Mouse (Mus musculus): ENCODE results near the gene Nr5a1. TPM values are rescaled to one million over a fixed set of nuclear protein-coding genes. Genes with fewer than 3 reads are reported as not detected.

Gene Nr5a1
- total RNA-seq, 1 experiment = 0.13 TPM

GRCm38 (mm10) chr2:38652565-38653292, 61.6 kb downstream of the Nr5a1 start:
- in situ Hi-C loops (cut with MboI; ENCODE audit: low sequenced_read_pairs in 2 of 2, unreplicated experiment in 2 of 2) = no loop called here
- H3K9ac ChIP-seq (ENCODE audit: insufficient read depth, low read depth, low read length, poor library complexity, severe bottlenecking) = no peak overlapping the region
- no peaks in the 10 kb centered on the region for H3K4me1 ChIP-seq (ENCODE audit: control insufficient read depth in 2 of 2, insufficient read depth in 2 of 2, low read length in 2 of 2, poor library complexity in 1 of 2)
- H3K27ac ChIP-seq (ENCODE audit: insufficient read depth, low read depth, low read length, poor library complexity, severe bottlenecking) = no peak overlapping the region
- DNase-seq (ENCODE audit: low read depth, low spot score) = no peak
- H3K4me3 ChIP-seq (ENCODE audit: insufficient read depth in 1 of 2, low read depth in 1 of 2, low read length in 2 of 2, poor library complexity in 1 of 2, severe bottlenecking in 1 of 2) = no peak overlapping the region
- no peaks in the 10 kb centered on the region for H3K9me3 ChIP-seq (ENCODE audit: control insufficient read depth, insufficient read depth, low read depth, low read length)
- H3K36me3 ChIP-seq (ENCODE audit: control insufficient read depth, insufficient read depth, low read length, poor library complexity, severe bottlenecking) = no peaks in the 10 kb centered on the region
- TF ChIP-seq CHD2 (IDR thresholded peaks at IDR 0.05; ENCODE audit: low read depth, low read length) (no peak), ZNF384 (IDR thresholded peaks at IDR 0.05; ENCODE audit: low read depth, low read length) (no peak), MAFK (IDR thresholded peaks at IDR 0.05; ENCODE audit: insufficient read depth, low read depth, low read length) (no peak), HCFC1 (IDR thresholded peaks at IDR 0.05; ENCODE audit: borderline replicate concordance, insufficient read depth, low read length) (no peak), ZC3H11A (IDR thresholded peaks at IDR 0.05; ENCODE audit: borderline replicate concordance, low read depth, low read length) (no peak)

- Histone ChIP-seq H3K4me3 (ENCODE audit: insufficient read depth in 1 of 2, low read depth in 1 of 2, low read length in 2 of 2, poor library complexity in 1 of 2, severe bottlenecking in 1 of 2) (no peak overlapping the region), H3K27ac (ENCODE audit: insufficient read depth, low read depth, low read length, poor library complexity, severe bottlenecking) (no peak overlapping the region), H3K36me3 (ENCODE audit: control insufficient read depth, insufficient read depth, low read length, poor library complexity, severe bottlenecking) (no peaks in the 10 kb centered on the region), H3K9me3 (ENCODE audit: control insufficient read depth, insufficient read depth, low read depth, low read length) (no peaks in the 10 kb centered on the region), H3K9ac (ENCODE audit: insufficient read depth, low read depth, low read length, poor library complexity, severe bottlenecking) (no peak overlapping the region), H3K4me1 (ENCODE audit: control insufficient read depth in 2 of 2, insufficient read depth in 2 of 2, low read length in 2 of 2, poor library complexity in 1 of 2) (no peaks in the 10 kb centered on the region)
- TF ChIP-seq ZNF384 (IDR thresholded peaks at IDR 0.05; ENCODE audit: low read depth, low read length) = no peak
- TF ChIP-seq HCFC1 (IDR thresholded peaks at IDR 0.05; ENCODE audit: borderline replicate concordance, insufficient read depth, low read length) = no peak
- TF ChIP-seq MAFK (IDR thresholded peaks at IDR 0.05; ENCODE audit: insufficient read depth, low read depth, low read length) = no peak
- DNase-seq (ENCODE audit: low read depth, low spot score) = no peak
- in situ Hi-C loops (cut with MboI; ENCODE audit: low sequenced_read_pairs in 2 of 2, unreplicated experiment in 2 of 2) = no loop called here
These were observed 62.2 kb downstream of the Nr5a1 start for GRCm38 (mm10) chr2:38652098-38652497.

GRCm38 (mm10) chr2:38650340-38650739, 64.0 kb downstream of the Nr5a1 start:
- H3K27ac ChIP-seq (ENCODE audit: insufficient read depth, low read depth, low read length, poor library complexity, severe bottlenecking) = no peak overlapping the region
- no peak overlapping the region for H3K9ac ChIP-seq (ENCODE audit: insufficient read depth, low read depth, low read length, poor library complexity, severe bottlenecking)
- TF ChIP-seq ZC3H11A (IDR thresholded peaks at IDR 0.05; ENCODE audit: borderline replicate concordance, low read depth, low read length) (no peak), CHD2 (IDR thresholded peaks at IDR 0.05; ENCODE audit: low read depth, low read length) (no peak), HCFC1 (IDR thresholded peaks at IDR 0.05; ENCODE audit: borderline replicate concordance, insufficient read depth, low read length) (no peak), MAFK (IDR thresholded peaks at IDR 0.05; ENCODE audit: insufficient read depth, low read depth, low read length) (no peak), ZNF384 (IDR thresholded peaks at IDR 0.05; ENCODE audit: low read depth, low read length) (no peak)
- DNase-seq (ENCODE audit: low read depth, low spot score) = no peak
- in situ Hi-C loops (cut with MboI; ENCODE audit: low sequenced_read_pairs in 2 of 2, unreplicated experiment in 2 of 2) = no loop called here
- H3K4me3 ChIP-seq (ENCODE audit: insufficient read depth in 1 of 2, low read depth in 1 of 2, low read length in 2 of 2, poor library complexity in 1 of 2, severe bottlenecking in 1 of 2) = no peak overlapping the region
- no peaks in the 10 kb centered on the region for H3K4me1 ChIP-seq (ENCODE audit: control insufficient read depth in 2 of 2, insufficient read depth in 2 of 2, low read length in 2 of 2, poor library complexity in 1 of 2)
- H3K36me3 ChIP-seq (ENCODE audit: control insufficient read depth, insufficient read depth, low read length, poor library complexity, severe bottlenecking) = no peaks in the 10 kb centered on the region
- no peaks in the 10 kb centered on the region for H3K9me3 ChIP-seq (ENCODE audit: control insufficient read depth, insufficient read depth, low read depth, low read length)

GRCm38 (mm10) chr2:38647661-38648060, 66.7 kb downstream of the Nr5a1 start:
- Histone ChIP-seq H3K9ac (ENCODE audit: insufficient read depth, low read depth, low read length, poor library complexity, severe bottlenecking) (no peak overlapping the region), H3K4me3 (ENCODE audit: insufficient read depth in 1 of 2, low read depth in 1 of 2, low read length in 2 of 2, poor library complexity in 1 of 2, severe bottlenecking in 1 of 2) (no peak overlapping the region), H3K4me1 (ENCODE audit: control insufficient read depth in 2 of 2, insufficient read depth in 2 of 2, low read length in 2 of 2, poor library complexity in 1 of 2) (no peaks in the 10 kb centered on the region), H3K36me3 (ENCODE audit: control insufficient read depth, insufficient read depth, low read length, poor library complexity, severe bottlenecking) (no peaks in the 10 kb centered on the region), H3K27ac (ENCODE audit: insufficient read depth, low read depth, low read length, poor library complexity, severe bottlenecking) (no peak overlapping the region), H3K9me3 (ENCODE audit: control insufficient read depth, insufficient read depth, low read depth, low read length) (no peaks in the 10 kb centered on the region)
- DNase-seq (ENCODE audit: low read depth, low spot score) = no peak
- TF ChIP-seq CHD2 (IDR thresholded peaks at IDR 0.05; ENCODE audit: low read depth, low read length) = no peak
- TF ChIP-seq MAFK (IDR thresholded peaks at IDR 0.05; ENCODE audit: insufficient read depth, low read depth, low read length) = no peak
- no peak for TF ChIP-seq ZNF384 (IDR thresholded peaks at IDR 0.05; ENCODE audit: low read depth, low read length)
- TF ChIP-seq ZC3H11A (IDR thresholded peaks at IDR 0.05; ENCODE audit: borderline replicate concordance, low read depth, low read length) = no peak
- no peak for TF ChIP-seq HCFC1 (IDR thresholded peaks at IDR 0.05; ENCODE audit: borderline replicate concordance, insufficient read depth, low read length)
- in situ Hi-C loops (cut with MboI; ENCODE audit: low sequenced_read_pairs in 2 of 2, unreplicated experiment in 2 of 2) = no loop called here
